In the genomic region with DNA sequence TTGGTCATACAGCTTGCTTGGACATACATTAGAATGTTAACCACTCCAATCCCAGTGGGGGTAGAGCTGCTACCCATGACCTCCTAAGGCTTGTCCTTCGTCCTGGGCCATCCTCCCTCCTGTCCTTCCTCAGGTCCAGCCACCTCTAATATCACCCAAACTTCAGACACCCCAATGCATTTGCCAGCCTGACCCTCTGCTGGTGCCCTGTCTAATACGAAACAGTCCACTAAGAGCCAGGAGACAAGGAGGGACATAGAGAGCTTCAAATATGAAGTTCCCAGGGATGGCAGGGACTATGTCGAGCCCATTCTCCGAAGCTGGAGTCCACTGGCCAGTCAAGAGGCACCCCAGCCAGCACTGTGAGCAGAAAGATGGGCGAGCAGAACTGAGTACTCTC, we compare ENCODE assay signal across 14 mouse cellular contexts. TPM values are rescaled to one million over a fixed set of nuclear protein-coding genes. Genes with fewer than 3 reads are reported as not detected.
DNase-seq lines count a peak whose midpoint lies in the region; ATAC-seq and TF ChIP-seq lines count a peak whose summit lies in the region.
"Had no signal": no experiment of that assay in that cellular context is flagged by ENCODE, and none has a peak within 500 bp of the region (broad histone marks: within the 10 kb centered on the region; RNA-seq: fewer than 3 reads in every experiment).

No protein-coding gene starts in this region.

- no peak for TF ChIP-seq CTCF in heart, postnatal 0 days (IDR thresholded peaks at IDR 0.05; ENCODE audit: low read depth)

- DNase-seq in hindbrain, embryonic 10.5 days (ENCODE audit: low spot score), result no peak
- no peak for DNase-seq in heart, postnatal 0 days (ENCODE audit: low spot score)
- no peak for DNase-seq in layer of hippocampus, postnatal 10 days (ENCODE audit: low spot score in 2 of 2)
- DNase-seq: gastrocnemius, postnatal 14 days; kidney, postnatal 10 days; left cerebral cortex, postnatal 4 days; right cerebral cortex, adult 18-20 months had no signal

- ATAC-seq in hindbrain, embryonic 12.5 days (ENCODE audit: low FRiP score), result no peak
- ATAC-seq in embryonic facial prominence, embryonic 12.5 days (ENCODE audit: insufficient number of reproducible peaks, insufficient read depth, low FRiP score, low TSS enrichment), result no peak
- ATAC-seq in heart, postnatal 0 days (ENCODE audit: insufficient read depth, low read depth), result no peak
- ATAC-seq in midbrain, embryonic 15.5 days (replicated peaks), result no peak
- no peak for ATAC-seq in kidney, embryonic 14.5 days (ENCODE audit: low FRiP score, low TSS enrichment)

- H3K4me3 ChIP-seq in hindbrain, embryonic 10.5 days, result 0 out of 2 replicates have a peak overlapping the region, but pooled peaks have one; percentile 82
- no peak overlapping the region for H3K4me3 ChIP-seq in hindbrain, embryonic 12.5 days
- H3K4me3 ChIP-seq in embryonic facial prominence, embryonic 12.5 days, result peak overlapping the region; percentile 75
- peak overlapping the region; percentile 98; the same call in 1 of the 2 replicates for H3K4me3 ChIP-seq in heart, postnatal 0 days (ENCODE audit: low read depth, low read length)
- H3K4me3 ChIP-seq in midbrain, embryonic 15.5 days, result peak overlapping the region; percentile 73; the same call in 1 of the 2 replicates
- no peak overlapping the region; the same call in 1 of the 2 replicates for H3K4me3 ChIP-seq in kidney, embryonic 14.5 days (ENCODE audit: low read length)

- no peak for TF ChIP-seq EP300 in heart, postnatal 0 days (IDR thresholded peaks at IDR 0.05; ENCODE audit: low read depth)

- H3K4me1 ChIP-seq in hindbrain, embryonic 10.5 days (replicated peaks), result peaks cover 29% of the 10 kb centered on the region
- peaks cover 21% of the 10 kb centered on the region for H3K4me1 ChIP-seq in hindbrain, embryonic 12.5 days
- H3K4me1 ChIP-seq in embryonic facial prominence, embryonic 12.5 days, result peaks cover 9% of the 10 kb centered on the region
- peaks cover 31% of the 10 kb centered on the region for H3K4me1 ChIP-seq in heart, postnatal 0 days (ENCODE audit: control insufficient read depth, insufficient read depth)
- H3K4me1 ChIP-seq in midbrain, embryonic 15.5 days, result peaks cover 21% of the 10 kb centered on the region; the same call in 1 of the 2 replicates
- peaks cover 11% of the 10 kb centered on the region; the same call in 1 of the 2 replicates for H3K4me1 ChIP-seq in kidney, embryonic 14.5 days (ENCODE audit: control insufficient read depth, insufficient read depth, low read length)

- no peak overlapping the region for H3K9ac ChIP-seq in hindbrain, embryonic 12.5 days
- no peak overlapping the region for H3K9ac ChIP-seq in embryonic facial prominence, embryonic 12.5 days
- H3K9ac ChIP-seq in heart, postnatal 0 days (replicated peaks; ENCODE audit: low read depth, low read length), result no peak overlapping the region
- 0 out of 2 replicates have a peak overlapping the region, but pooled peaks have one; percentile 70 for H3K9ac ChIP-seq in midbrain, embryonic 15.5 days
- no peak overlapping the region for H3K9ac ChIP-seq in kidney, embryonic 14.5 days (ENCODE audit: low read depth, low read length)

- H3K4me2 ChIP-seq in hindbrain, embryonic 12.5 days (replicated peaks), result no peak overlapping the region; the same call in 1 of the 2 replicates
- peak overlapping the region; percentile 94; the same call in 1 of the 2 replicates for H3K4me2 ChIP-seq in embryonic facial prominence, embryonic 12.5 days (replicated peaks)
- H3K4me2 ChIP-seq in heart, postnatal 0 days (ENCODE audit: low read depth, low read length), result peak overlapping the region; percentile 92; the same call in 1 of the 2 replicates
- peak overlapping the region; percentile 88 for H3K4me2 ChIP-seq in midbrain, embryonic 15.5 days
- H3K4me2 ChIP-seq in kidney, embryonic 14.5 days (replicated peaks; ENCODE audit: low read depth, low read length), result no peak overlapping the region

- H3K27ac ChIP-seq in hindbrain, embryonic 10.5 days, result no peak overlapping the region
- no peak overlapping the region for H3K27ac ChIP-seq in hindbrain, embryonic 12.5 days
- no peak overlapping the region for H3K27ac ChIP-seq in embryonic facial prominence, embryonic 12.5 days
- peak overlapping the region; percentile 98 for H3K27ac ChIP-seq in heart, postnatal 0 days (ENCODE audit: low read depth)
- H3K27ac ChIP-seq in midbrain, embryonic 15.5 days, result no peak overlapping the region
- no peak overlapping the region for H3K27ac ChIP-seq in kidney, embryonic 14.5 days (ENCODE audit: low read depth, low read length)

- H3K9me3 ChIP-seq in hindbrain, embryonic 10.5 days, result peaks cover 4% of the 10 kb centered on the region; the same call in 1 of the 2 replicates
- H3K9me3 ChIP-seq in hindbrain, embryonic 12.5 days (replicated peaks), result no peaks in the 10 kb centered on the region
- H3K9me3 ChIP-seq in embryonic facial prominence, embryonic 12.5 days, result peaks cover 4% of the 10 kb centered on the region; the same call in 1 of the 2 replicates
- H3K9me3 ChIP-seq in heart, postnatal 0 days (replicated peaks; ENCODE audit: control insufficient read depth, low read length), result no peaks in the 10 kb centered on the region; the same call in 1 of the 2 replicates
- H3K9me3 ChIP-seq in midbrain, embryonic 15.5 days, result no peaks in the 10 kb centered on the region
- no peaks in the 10 kb centered on the region for H3K9me3 ChIP-seq in kidney, embryonic 14.5 days (ENCODE audit: control insufficient read depth, low read length)

- H3K36me3 ChIP-seq in hindbrain, embryonic 10.5 days, result 0 out of 2 replicates have a peak, but pooled peaks cover 7% of the 10 kb centered on the region
- no peaks in the 10 kb centered on the region for H3K36me3 ChIP-seq in hindbrain, embryonic 12.5 days
- H3K36me3 ChIP-seq in embryonic facial prominence, embryonic 12.5 days, result no peaks in the 10 kb centered on the region
- no peaks in the 10 kb centered on the region for H3K36me3 ChIP-seq in heart, postnatal 0 days (replicated peaks; ENCODE audit: control insufficient read depth, insufficient read depth, low read length)
- H3K36me3 ChIP-seq in midbrain, embryonic 15.5 days (replicated peaks), result no peaks in the 10 kb centered on the region
- no peaks in the 10 kb centered on the region for H3K36me3 ChIP-seq in kidney, embryonic 14.5 days (ENCODE audit: control insufficient read depth, insufficient read depth, low read length)

- 87% methylated on average over 5 of the region's 5 CpGs for WGBS in hindbrain, embryonic 10.5 days
- 88% methylated on average over 5 of the region's 5 CpGs for WGBS in hindbrain, embryonic 12.5 days
- WGBS in embryonic facial prominence, embryonic 12.5 days, result 81% methylated on average over 5 of the region's 5 CpGs
- WGBS in heart, postnatal 0 days, result 68% methylated on average over 5 of the region's 5 CpGs
- WGBS in midbrain, embryonic 15.5 days, result 89% methylated on average over 5 of the region's 5 CpGs
- WGBS in kidney, embryonic 14.5 days, result 80% methylated on average over 5 of the region's 5 CpGs

- H3K27me3 ChIP-seq in hindbrain, embryonic 10.5 days (ENCODE audit: insufficient read depth, poor library complexity, severe bottlenecking), result peaks cover 22% of the 10 kb centered on the region; the same call in 1 of the 2 replicates
- H3K27me3 ChIP-seq in hindbrain, embryonic 12.5 days, result no peaks in the 10 kb centered on the region
- 0 out of 2 replicates have a peak, but pooled peaks cover 4% of the 10 kb centered on the region for H3K27me3 ChIP-seq in embryonic facial prominence, embryonic 12.5 days
- H3K27me3 ChIP-seq in heart, postnatal 0 days (ENCODE audit: control insufficient read depth, insufficient read depth, low read length), result no peaks in the 10 kb centered on the region
- H3K27me3 ChIP-seq in midbrain, embryonic 15.5 days (replicated peaks), result no peaks in the 10 kb centered on the region
- no peaks in the 10 kb centered on the region for H3K27me3 ChIP-seq in kidney, embryonic 14.5 days (ENCODE audit: control insufficient read depth, insufficient read depth, low read length)

RNA-seq across cellular contexts. Expression of gene Lrrfip1, which starts 0.9 kb away (rescaled TPM):
- 18.3 and 21.9 TPM in 2 replicates for polyA plus RNA-seq in hindbrain, embryonic 10.5 days (2016; fragmentation: Nextera tagmentation; extraction: Ambion mirVana)
- 26.0 and 32.0 TPM in 2 replicates for polyA plus RNA-seq in hindbrain, embryonic 12.5 days (2016; fragmentation: Nextera tagmentation; extraction: Ambion mirVana)
- 29.4 and 33.0 TPM in 2 replicates for polyA plus RNA-seq in embryonic facial prominence, embryonic 12.5 days (2016; fragmentation: Nextera tagmentation; extraction: Ambion mirVana)
- total RNA-seq in heart, postnatal 0 days (2014; rRNA removed; ENCODE audit: low replicate concordance), result 120 and 135 TPM in 2 replicates
- polyA plus RNA-seq in heart, postnatal 0 days (2015; fragmentation: Nextera tagmentation; extraction: Ambion mirVana), result 140 and 168 TPM in 2 replicates
- 34.3 and 38.0 TPM in 2 replicates for polyA plus RNA-seq in midbrain, embryonic 15.5 days (2015; fragmentation: Nextera tagmentation; extraction: Ambion mirVana)
- polyA plus RNA-seq in kidney, embryonic 14.5 days (2014; fragmentation: Nextera tagmentation; extraction: Ambion mirVana), result 25.7 and 33.6 TPM in 2 replicates
- total RNA-seq in layer of hippocampus, postnatal 10 days (2021), result 10 to 100 TPM; 73.9 to 88.3 TPM

RNA-seq across cellular contexts. Expression of gene Rab17, which starts 28.2 kb away (rescaled TPM):
- 0.25 and 0.35 TPM in 2 replicates for polyA plus RNA-seq in hindbrain, embryonic 10.5 days (2016; fragmentation: Nextera tagmentation; extraction: Ambion mirVana)
- 0.64 and 0.71 TPM in 2 replicates for polyA plus RNA-seq in hindbrain, embryonic 12.5 days (2016; fragmentation: Nextera tagmentation; extraction: Ambion mirVana)
- polyA plus RNA-seq in embryonic facial prominence, embryonic 12.5 days (2016; fragmentation: Nextera tagmentation; extraction: Ambion mirVana), result 0.74 and 1.5 TPM in 2 replicates
- total RNA-seq in heart, postnatal 0 days (2014; rRNA removed; ENCODE audit: low replicate concordance), result 7.1 and 8.4 TPM in 2 replicates
- polyA plus RNA-seq in heart, postnatal 0 days (2015; fragmentation: Nextera tagmentation; extraction: Ambion mirVana), result 5.1 and 5.6 TPM in 2 replicates
- polyA plus RNA-seq in midbrain, embryonic 15.5 days (2015; fragmentation: Nextera tagmentation; extraction: Ambion mirVana), result 0.18 TPM in 1 of 2 replicates, not detected in the other
- 3.7 and 6.1 TPM in 2 replicates for polyA plus RNA-seq in kidney, embryonic 14.5 days (2014; fragmentation: Nextera tagmentation; extraction: Ambion mirVana)
- total RNA-seq in layer of hippocampus, postnatal 10 days (2021), result under 1 TPM in 1 of 2 experiments, not detected in 1; 0.40 TPM
- total RNA-seq: left cerebral cortex, postnatal 4 days had no signal

RNA-seq across cellular contexts. Expression of gene Prlh, which starts 44.7 kb away (rescaled TPM):
- polyA plus RNA-seq in hindbrain, embryonic 10.5 days (2016; fragmentation: Nextera tagmentation; extraction: Ambion mirVana), result not detected in 2 replicates
- polyA plus RNA-seq in hindbrain, embryonic 12.5 days (2016; fragmentation: Nextera tagmentation; extraction: Ambion mirVana), result not detected in 2 replicates
- polyA plus RNA-seq in embryonic facial prominence, embryonic 12.5 days (2016; fragmentation: Nextera tagmentation; extraction: Ambion mirVana), result not detected in 2 replicates
- total RNA-seq in heart, postnatal 0 days (2014; rRNA removed; ENCODE audit: low replicate concordance), result not detected in 2 replicates
- polyA plus RNA-seq in heart, postnatal 0 days (2015; fragmentation: Nextera tagmentation; extraction: Ambion mirVana), result not detected in 2 replicates
- polyA plus RNA-seq in midbrain, embryonic 15.5 days (2015; fragmentation: Nextera tagmentation; extraction: Ambion mirVana), result not detected in 2 replicates
- polyA plus RNA-seq in kidney, embryonic 14.5 days (2014; fragmentation: Nextera tagmentation; extraction: Ambion mirVana), result not detected in 2 replicates
- total RNA-seq in layer of hippocampus, postnatal 10 days (2021), result not detected
- total RNA-seq: CH12.LX; gastrocnemius, postnatal 14 days; left cerebral cortex, postnatal 4 days; megakaryocyte-erythroid progenitor cell, adult 5-6 weeks had no signal
- polyA plus RNA-seq: testis, adult 2 months had no signal

Comparison
In these comparisons a context has a peak if more than half of its experiments do, and no peak if none do; other contexts are left out.
1. H3K4me3 ChIP-seq: peak in hindbrain, embryonic 10.5 days (single experiment), embryonic facial prominence, embryonic 12.5 days (single experiment), heart, postnatal 0 days (single experiment) and midbrain, embryonic 15.5 days (single experiment); none in hindbrain, embryonic 12.5 days (single experiment) and kidney, embryonic 14.5 days (single experiment).
2. H3K4me2 ChIP-seq: peak in embryonic facial prominence, embryonic 12.5 days (single experiment), heart, postnatal 0 days (single experiment) and midbrain, embryonic 15.5 days (single experiment); none in hindbrain, embryonic 12.5 days (single experiment) and kidney, embryonic 14.5 days (single experiment).